Mouse (Mus musculus): ENCODE measurements around the gene Gprc5b.

Gprc5b gene

DNA sequence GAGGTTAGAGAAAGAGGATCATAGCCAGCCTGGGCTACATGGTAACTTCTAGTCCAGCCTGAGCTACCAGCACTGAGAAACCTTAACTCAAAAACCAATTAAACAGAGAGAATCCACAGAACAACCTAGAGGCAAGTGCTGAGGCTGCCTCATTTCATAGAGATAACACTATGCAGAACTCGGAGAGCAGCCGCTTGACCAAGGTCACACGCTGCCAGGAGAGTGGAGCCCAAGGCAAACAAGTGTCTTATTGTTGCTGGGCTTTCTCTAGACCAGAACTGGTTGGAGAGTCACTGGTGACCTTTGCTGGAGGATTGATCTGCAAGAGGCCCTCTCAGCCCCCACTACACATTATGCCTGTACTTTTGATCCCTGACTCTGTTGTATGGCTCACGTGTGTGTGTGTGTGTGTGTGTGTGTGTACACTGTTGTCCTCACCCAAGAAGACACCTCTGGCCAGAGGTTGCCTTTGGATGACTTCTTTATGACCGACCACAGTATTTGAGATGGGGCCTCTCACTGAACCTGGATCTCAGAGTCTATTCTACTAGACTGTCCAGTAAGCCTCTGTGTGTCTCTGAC, 5.6 kb downstream of the Gprc5b start:
- no peak for DNase-seq

DNA sequence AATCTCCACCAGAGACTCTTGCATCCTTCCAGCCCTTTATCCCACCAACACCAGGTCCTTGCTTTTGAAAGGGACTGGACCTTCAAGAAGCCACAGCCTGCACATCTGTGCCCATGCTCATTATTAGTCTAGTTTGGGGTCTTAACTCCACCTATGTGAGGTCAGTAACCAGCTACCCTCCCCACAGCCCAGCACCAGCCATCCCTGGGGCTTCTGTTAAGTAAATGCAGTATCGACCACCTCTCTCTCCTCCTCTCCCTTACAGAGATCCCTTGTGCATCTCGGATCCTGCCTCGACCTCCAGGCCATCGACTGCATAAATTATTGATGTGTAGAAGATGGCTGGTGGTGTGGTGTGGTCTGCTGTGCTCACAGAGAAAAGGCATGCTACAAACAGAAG, 8.6 kb downstream of the Gprc5b start:
- DNase-seq: no peak

GRCm38 (mm10) chr7:118985786-118986185, 9.2 kb downstream of the Gprc5b start:
- DNase-seq: no peak

DNA sequence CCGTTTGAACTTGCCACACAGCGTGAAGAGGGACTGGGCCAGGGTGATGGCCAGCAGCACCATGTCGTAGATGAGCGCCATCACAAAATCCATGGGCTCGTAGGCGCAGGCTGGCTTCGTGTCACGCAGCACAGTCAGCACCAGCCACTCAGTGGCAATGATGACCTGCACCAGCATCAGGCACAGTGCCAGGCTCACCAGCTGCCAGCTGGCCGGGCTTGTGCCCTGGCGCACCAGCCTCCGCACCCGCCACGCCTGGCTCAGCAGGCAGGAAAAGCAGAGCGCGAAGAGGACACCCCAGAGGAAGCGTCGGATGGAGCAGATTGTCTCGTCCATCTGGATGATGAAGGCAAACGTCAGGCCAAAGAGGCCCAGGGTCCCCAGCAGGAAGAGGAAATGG, 11.1 kb downstream of the Gprc5b start:
- DNase-seq: peak; percentile 56

DNA sequence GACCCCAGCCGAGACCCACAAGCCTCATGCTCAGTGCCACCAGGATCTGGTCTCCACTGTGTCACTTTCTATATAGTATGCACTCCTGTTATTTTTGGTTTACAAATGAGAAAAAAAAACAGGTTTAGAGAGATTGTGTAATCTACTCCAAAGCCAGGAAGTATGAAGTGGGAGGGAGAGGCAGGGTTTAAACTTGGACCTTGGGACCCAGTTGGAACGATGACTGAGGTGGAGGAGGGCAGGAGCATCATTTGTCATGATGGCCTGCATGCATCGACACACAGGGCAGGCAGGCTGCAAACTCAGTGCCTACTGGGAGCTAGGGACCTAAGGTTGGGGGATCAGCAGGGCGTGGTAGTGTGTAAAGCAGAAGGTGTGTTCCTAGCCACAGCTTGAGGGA, 12.4 kb downstream of the Gprc5b start:
- DNase-seq: no peak

DNA sequence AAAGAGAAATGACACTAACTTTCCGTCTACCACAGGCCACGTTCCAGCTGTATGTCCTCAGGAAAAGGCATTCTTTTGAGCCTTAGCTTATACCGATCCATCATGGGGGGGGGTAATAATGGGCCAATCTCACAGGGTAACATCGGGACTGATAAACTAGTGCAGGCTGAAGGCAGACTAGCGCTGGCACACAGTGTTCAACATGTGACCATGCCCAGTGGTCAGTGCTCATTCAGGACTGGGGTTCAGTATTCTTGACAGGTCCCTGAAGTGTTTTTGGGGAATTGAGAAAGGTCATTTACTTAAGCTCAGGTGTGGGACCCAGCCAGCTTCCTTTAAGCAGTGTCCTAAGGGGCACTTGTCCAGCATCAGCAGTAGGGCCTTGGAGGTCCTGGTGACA, 13.2 kb downstream of the Gprc5b start:
- no peak for DNase-seq

- DNase-seq: peak; percentile 69
Measured at GRCm38 (mm10) chr7:118981346-118981745, 13.7 kb downstream of the Gprc5b start.

DNA sequence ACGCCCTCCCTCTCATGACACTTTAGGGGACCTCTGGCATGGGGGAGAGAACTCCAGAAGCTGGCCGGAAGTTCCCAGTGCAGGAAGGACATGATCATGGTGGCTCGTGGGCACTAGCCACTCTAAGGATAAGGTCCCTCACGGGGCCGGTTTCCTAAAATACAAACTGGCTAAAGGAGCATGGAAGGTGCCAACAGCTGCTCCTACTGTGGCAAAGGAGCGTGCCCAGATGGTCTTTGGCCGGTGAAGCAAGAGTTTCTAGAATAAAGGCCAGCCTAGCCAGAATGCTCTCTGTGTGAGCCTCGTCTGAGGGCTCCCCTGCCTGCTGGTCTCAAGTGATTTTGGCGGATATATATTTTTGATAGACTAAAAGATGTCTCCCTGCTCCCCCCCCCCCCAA, 15.3 kb downstream of the Gprc5b start:
- no peak for DNase-seq

- no peak for DNase-seq
Measured at GRCm38 (mm10) chr7:118979121-118979520, 15.9 kb downstream of the Gprc5b start.

DNA sequence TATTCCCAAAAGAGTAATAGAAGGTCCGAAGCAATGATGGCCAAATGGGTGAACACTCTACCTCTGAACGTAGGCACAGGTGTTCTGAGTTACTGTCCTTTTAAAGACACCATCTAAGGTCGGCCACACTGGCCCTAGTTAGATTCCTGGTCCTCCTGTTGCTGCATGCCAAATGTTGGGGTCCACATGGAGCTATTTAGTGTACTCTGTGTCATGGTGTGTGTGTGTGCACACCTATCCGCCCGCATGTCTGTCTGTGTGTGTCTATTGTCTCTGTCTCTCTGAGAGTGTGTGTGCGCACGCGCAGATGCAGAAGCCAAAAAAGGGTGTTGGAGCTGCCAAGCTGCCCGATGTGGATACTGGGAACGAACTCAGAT, 17.9 kb downstream of the Gprc5b start:
- DNase-seq: no peak

DNA sequence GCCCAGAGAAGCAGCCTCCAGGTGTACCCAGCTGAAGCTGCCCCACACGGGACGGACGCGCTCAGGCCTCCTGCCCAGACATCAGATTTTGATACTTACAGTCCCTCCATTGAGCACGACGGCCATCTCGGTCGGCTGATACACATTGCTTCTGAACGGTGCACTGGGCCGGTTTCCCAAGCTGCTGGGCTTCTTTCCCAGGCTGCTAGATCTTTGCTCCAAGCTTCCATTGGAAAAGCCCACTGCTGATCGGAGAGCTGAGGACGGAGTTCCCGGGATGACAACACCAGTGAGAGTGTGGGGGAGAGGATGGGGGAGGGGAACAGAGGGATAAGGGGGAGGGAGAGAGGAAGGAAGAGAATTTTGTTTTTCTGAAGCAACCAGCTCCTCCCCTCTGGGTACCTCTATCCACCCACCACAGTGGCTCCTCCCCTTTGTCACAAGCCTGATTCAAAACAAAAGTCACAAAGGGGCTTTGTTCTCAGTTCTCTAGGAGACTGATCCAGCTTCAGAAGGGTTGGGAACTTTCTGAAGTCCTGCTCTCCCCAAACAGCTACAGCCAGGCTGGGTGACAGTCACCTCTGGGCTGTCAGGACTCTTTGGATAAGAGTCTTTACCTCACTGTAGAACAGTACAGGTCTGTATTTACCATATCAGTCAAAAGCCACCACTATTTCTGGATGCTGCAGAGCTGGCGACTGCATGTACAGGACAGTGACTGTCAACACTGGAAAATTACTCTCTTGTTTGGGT, 18.4 kb downstream of the Gprc5b start:
- DNase-seq: no peak

DNA sequence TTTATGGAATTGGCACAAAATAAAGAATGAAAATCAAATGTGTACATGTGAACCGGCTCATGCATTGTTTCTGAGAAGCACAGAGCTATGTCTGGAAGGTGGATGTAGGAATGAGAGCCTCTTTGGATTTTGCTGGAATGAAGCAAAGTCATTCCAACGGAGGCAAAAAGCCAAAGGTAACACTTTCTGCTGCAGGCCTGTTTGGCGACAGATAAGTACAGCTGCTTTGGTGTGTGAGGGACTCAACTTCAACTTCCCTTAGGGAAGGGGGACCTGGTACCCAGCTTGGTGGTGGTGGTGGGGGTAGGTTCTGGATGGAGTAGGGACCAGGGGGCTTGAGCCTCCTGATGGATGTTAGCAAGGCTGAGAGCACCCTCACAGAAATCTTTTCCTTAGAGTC, 19.2 kb downstream of the Gprc5b start:
- no peak for DNase-seq

GRCm38 (mm10) chr7:118973377-118973776, 21.6 kb downstream of the Gprc5b start:
- no peak for DNase-seq

DNA sequence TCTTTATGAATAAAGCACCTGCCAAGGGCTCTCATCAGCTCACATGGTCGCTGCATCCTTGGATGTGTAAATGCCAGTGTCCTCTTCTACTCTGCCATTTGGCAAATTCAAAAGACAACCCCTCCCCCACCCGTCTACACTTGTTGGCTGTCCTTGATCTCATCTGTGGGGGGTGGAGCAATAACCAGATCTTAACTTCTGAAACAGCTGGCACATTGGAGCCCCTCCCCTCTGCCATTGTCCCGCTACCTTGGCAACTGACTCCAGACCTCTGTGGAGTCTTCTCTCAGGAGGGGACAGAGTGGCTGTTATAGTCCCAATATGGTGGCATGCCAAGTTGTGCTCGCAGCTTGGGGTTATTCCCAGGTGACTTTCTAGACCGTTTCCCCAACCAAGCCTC, 22.7 kb downstream of the Gprc5b start:
- no peak for DNase-seq

DNA sequence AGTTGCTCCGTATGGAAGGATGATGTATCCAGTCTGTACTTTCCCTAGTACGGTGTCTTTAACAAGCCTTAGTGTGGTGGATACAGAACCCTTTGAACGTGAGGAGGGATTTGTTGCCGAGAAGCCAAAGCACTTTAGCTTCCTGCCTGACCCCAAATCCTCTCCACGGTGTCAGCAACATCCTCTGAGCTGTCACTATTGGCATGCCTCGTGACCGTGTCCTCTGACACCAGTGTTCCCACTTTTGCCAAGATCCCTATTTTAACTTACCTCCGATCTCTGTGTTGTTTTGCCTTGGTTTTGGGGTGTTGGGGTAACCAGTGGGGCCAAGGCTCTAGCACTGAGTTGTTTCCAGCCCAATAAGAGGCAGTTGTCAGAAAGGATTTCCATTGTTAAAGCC, 23.5 kb downstream of the Gprc5b start:
- DNase-seq: no peak

DNA sequence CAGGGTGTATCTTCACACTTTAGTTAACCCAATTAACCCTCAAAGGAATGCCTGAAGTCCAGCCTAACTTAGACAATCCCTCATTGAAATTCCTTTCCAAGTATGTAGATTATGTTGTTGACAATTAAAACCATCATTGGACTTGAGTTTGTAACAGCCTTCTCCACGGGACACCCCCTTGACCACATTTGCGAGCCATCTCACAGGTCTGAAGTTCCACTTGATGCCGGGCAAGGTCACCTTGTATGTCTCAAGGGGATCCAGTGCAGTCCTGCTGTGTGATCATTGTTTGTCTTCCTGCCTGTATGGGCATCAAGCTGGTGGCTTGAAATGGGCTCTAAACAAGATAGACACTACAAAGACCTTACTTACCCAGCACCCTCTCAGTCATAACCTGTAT, 26.1 kb downstream of the Gprc5b start:
- no peak for DNase-seq

DNA sequence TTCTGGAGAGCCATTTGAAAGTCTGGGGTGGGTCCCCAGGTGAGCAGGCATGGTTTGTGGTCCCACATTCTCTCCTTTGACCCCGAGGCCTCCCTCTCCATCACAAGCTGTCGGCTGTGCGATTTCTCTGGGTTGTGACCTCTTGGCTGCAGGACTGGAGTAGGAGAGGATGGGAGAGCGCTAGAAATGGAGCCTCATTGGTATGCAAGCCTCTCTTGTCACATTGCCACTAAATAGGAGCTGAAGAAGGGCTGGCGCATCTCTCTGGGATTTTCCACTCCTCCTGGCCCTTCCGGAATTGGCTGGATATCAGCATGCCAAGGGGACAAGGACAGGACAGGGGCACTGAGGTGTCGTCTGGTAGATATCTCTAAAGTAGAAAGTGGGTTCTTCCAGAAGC, 29.8 kb downstream of the Gprc5b start:
- DNase-seq: no peak

DNA sequence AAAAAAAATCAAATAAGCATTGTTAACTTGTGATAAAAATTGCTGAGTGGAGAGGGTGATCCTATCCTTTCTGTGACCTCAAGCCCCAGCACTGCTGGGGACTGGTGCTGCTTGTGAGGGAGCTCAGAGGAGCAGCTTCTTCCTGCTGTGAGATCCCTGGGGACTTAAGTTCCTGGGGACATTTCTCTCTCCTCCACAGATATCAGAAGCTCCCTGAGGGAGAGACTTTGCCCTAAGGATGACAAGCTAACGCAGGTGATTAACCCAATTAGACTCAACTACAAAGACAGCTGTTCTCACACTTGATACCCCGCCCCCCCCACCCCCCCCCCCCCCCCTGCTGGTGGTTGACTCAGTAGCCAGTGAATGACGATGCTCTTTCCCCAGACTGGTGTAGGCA, 30.2 kb downstream of the Gprc5b start:
- DNase-seq: no peak

GRCm38 (mm10) chr7:118959209-118959608, 35.8 kb downstream of the Gprc5b start:
- DNase-seq: no peak

- DNase-seq: no peak
Measured at GRCm38 (mm10) chr7:118956616-118957246, 38.3 kb downstream of the Gprc5b start.

GRCm38 (mm10) chr7:118954968-118955367, 40.0 kb downstream of the Gprc5b start:
- no peak for DNase-seq

GRCm38 (mm10) chr7:118953626-118954282, 41.3 kb downstream of the Gprc5b start:
- no peak for DNase-seq

GRCm38 (mm10) chr7:118949749-118950148, 45.3 kb downstream of the Gprc5b start:
- no peak for DNase-seq

DNA sequence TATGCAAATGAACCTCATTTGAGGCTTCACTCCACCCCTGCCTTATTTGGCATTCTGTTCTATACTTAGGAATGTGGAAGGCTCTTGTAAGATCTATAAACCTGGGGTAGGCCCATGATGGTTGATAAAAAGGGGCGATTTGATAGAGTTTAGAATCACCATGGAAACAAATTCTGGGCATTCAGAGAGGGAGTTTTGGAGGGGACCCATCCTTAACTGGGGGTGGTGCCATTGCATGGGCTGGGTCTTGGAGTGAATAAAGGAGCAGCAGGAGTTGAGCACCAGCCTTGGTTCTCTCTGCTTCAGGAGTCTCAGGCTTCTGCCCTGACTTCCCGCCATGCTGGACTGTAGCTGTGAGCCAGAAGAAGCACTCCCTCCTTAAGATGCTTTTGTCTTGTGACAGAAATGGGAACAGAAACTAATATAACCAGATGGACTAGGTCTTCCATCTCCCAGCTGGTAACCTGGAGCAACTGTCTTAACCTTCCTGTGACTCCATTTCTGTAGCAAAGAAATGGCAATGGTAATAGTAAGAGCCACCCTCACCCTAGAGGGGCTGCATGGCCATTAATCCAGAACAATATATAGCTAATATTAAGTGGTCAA, 46.2 kb downstream of the Gprc5b start:
- DNase-seq: no peak
